Mouse (Mus musculus): ENCODE results near the gene Dynlrb2.
A peak's percentile ranks its signal among the peaks of the same experiment; 100 is the strongest.

Dynlrb2 gene

GRCm38 (mm10) chr8:116504477-116505120 lies at the start of gene Dynlrb2:
Dynlrb2 (plus strand) TSS chr8:116504974.
- DNase-seq: peak; percentile 98

- no peak for DNase-seq
Observed at GRCm38 (mm10) chr8:116458569-116458968, 46.2 kb upstream of the Dynlrb2 start.

GRCm38 (mm10) chr8:116461472-116461871 lies 43.3 kb upstream of the Dynlrb2 start:
- DNase-seq: no peak

GRCm38 (mm10) chr8:116466586-116466985 lies 38.2 kb upstream of the Dynlrb2 start:
- DNase-seq: no peak

- no peak for DNase-seq
Observed at GRCm38 (mm10) chr8:116467027-116467426, 37.7 kb upstream of the Dynlrb2 start.

GRCm38 (mm10) chr8:116477941-116478340 lies 26.8 kb upstream of the Dynlrb2 start:
- DNase-seq: no peak

GRCm38 (mm10) chr8:116478681-116479080 lies 26.1 kb upstream of the Dynlrb2 start:
- DNase-seq: no peak

- DNase-seq: peak; percentile 90
Observed at GRCm38 (mm10) chr8:116480894-116481293, 23.9 kb upstream of the Dynlrb2 start.

GRCm38 (mm10) chr8:116482738-116483137 lies 22.0 kb upstream of the Dynlrb2 start:
- DNase-seq: no peak

- DNase-seq: peak; percentile 62
Observed at GRCm38 (mm10) chr8:116484087-116484486, 20.7 kb upstream of the Dynlrb2 start.

GRCm38 (mm10) chr8:116488546-116488945 lies 16.2 kb upstream of the Dynlrb2 start:
- DNase-seq: no peak

- no peak for DNase-seq
Observed at GRCm38 (mm10) chr8:116500057-116500809, 4.5 kb upstream of the Dynlrb2 start.

- no peak for DNase-seq
Observed at GRCm38 (mm10) chr8:116508721-116509120, 3.9 kb downstream of the Dynlrb2 start.

- no peak for DNase-seq
Observed at GRCm38 (mm10) chr8:116509247-116509646, 4.5 kb downstream of the Dynlrb2 start.

- DNase-seq: no peak
Observed at GRCm38 (mm10) chr8:116519676-116520075, 14.9 kb downstream of the Dynlrb2 start.

- DNase-seq: no peak
Observed at GRCm38 (mm10) chr8:116521208-116521607, 16.4 kb downstream of the Dynlrb2 start.

GRCm38 (mm10) chr8:116521641-116522040 lies 16.9 kb downstream of the Dynlrb2 start:
- no peak for DNase-seq

GRCm38 (mm10) chr8:116522104-116522767 lies 17.5 kb downstream of the Dynlrb2 start:
- DNase-seq: no peak

GRCm38 (mm10) chr8:116524915-116525314 lies 20.1 kb downstream of the Dynlrb2 start:
- DNase-seq: no peak

- DNase-seq: no peak
Observed at GRCm38 (mm10) chr8:116528736-116529135, 24.0 kb downstream of the Dynlrb2 start.

- DNase-seq: no peak
Observed at GRCm38 (mm10) chr8:116533081-116533480, 28.3 kb downstream of the Dynlrb2 start.

GRCm38 (mm10) chr8:116536786-116537185 lies 32.0 kb downstream of the Dynlrb2 start:
- no peak for DNase-seq

- peak; percentile 23 for DNase-seq
Observed at GRCm38 (mm10) chr8:116538763-116539162, 34.0 kb downstream of the Dynlrb2 start.

GRCm38 (mm10) chr8:116540136-116540535 lies 35.4 kb downstream of the Dynlrb2 start:
- DNase-seq: no peak

All from embryo, embryonic 11 days (tissue).